Mouse (Mus musculus): ENCODE results near the gene Gsta2. TPM values are rescaled to one million over a fixed set of nuclear protein-coding genes. Genes with fewer than 3 reads are reported as not detected.
A peak's percentile ranks its signal among the peaks of the same experiment; 100 is the strongest.
"Not testable (repeated sequence)": the region's sequence is repeated elsewhere in the genome, so short reads cannot be mapped to it uniquely, and the experiment has no call there.

Gene Gsta2
- polyA plus RNA-seq, 1 experiment from 2014 or later, result not detected

GRCm38 (mm10) chr9:78348206-78349004 is 7.2 kb downstream of the Gsta2 start:
- DNase-seq; ATAC-seq (ENCODE audit: low read depth); H3K9ac ChIP-seq; H3K27ac ChIP-seq; H3K9me3 ChIP-seq (replicated peaks); H3K4me1 ChIP-seq (replicated peaks); H3K27me3 ChIP-seq; H3K4me3 ChIP-seq (replicated peaks); H3K4me2 ChIP-seq; H3K36me3 ChIP-seq: not testable (repeated sequence)
- WGBS (ENCODE audit: insufficient replicate concordance), result 41% methylated on average over 6 of the region's 6 CpGs

- Histone ChIP-seq H3K27ac (no peak overlapping the region), H3K36me3 (no peaks in the 10 kb centered on the region), H3K9ac (no peak overlapping the region), H3K4me1 (replicated peaks) (no peaks in the 10 kb centered on the region), H3K9me3 (replicated peaks) (no peaks in the 10 kb centered on the region), H3K4me3 (replicated peaks) (no peak overlapping the region), H3K27me3 (no peaks in the 10 kb centered on the region), H3K4me2 (no peak overlapping the region)
- 59% methylated on average over 3 of the region's 3 CpGs for WGBS (ENCODE audit: insufficient replicate concordance)
- DNase-seq, result no peak
- ATAC-seq (ENCODE audit: low read depth), result no peak
These were observed 8.6 kb downstream of the Gsta2 start for GRCm38 (mm10) chr9:78347004-78347403.

GRCm38 (mm10) chr9:78345235-78345634 is 10.4 kb downstream of the Gsta2 start:
- H3K4me2 ChIP-seq; H3K4me3 ChIP-seq (replicated peaks); H3K27me3 ChIP-seq; DNase-seq; H3K9me3 ChIP-seq (replicated peaks); ATAC-seq (ENCODE audit: low read depth); H3K4me1 ChIP-seq (replicated peaks); H3K36me3 ChIP-seq; H3K9ac ChIP-seq; H3K27ac ChIP-seq: not testable (repeated sequence)
- WGBS (ENCODE audit: insufficient replicate concordance), result 32% methylated on average over 4 of the region's 4 CpGs

DNA sequence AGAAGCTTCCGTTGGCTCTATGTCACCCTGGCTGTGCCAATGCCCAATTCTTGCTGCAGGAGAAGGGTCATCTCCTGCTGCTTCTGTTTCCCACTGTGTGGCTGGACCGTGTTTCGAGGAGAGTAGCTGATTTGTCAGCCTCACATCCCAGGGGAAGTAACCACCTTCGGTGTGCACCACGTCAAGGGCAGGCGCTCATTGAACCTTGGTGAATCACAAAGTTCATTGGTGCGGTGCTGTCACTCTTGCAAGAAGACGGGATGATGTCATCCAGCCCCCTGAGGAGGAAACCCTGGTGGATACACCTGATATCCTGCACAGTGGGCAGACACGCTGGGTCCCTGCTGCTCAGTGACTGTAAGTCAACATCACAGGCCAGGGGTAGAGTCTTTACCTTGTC is 12.5 kb downstream of the Gsta2 start:
- not testable (repeated sequence) for DNase-seq; H3K4me1 ChIP-seq (replicated peaks); H3K4me2 ChIP-seq; H3K9me3 ChIP-seq (replicated peaks); H3K4me3 ChIP-seq (replicated peaks); ATAC-seq (ENCODE audit: low read depth); H3K27me3 ChIP-seq; H3K27ac ChIP-seq; H3K9ac ChIP-seq; H3K36me3 ChIP-seq
- 56% methylated on average over 9 of the region's 9 CpGs for WGBS (ENCODE audit: insufficient replicate concordance)

GRCm38 (mm10) chr9:78342494-78342893 is 13.1 kb downstream of the Gsta2 start:
- not testable (repeated sequence) for H3K4me2 ChIP-seq; H3K27ac ChIP-seq; ATAC-seq (ENCODE audit: low read depth); H3K4me3 ChIP-seq (replicated peaks); H3K9me3 ChIP-seq (replicated peaks); H3K27me3 ChIP-seq; H3K4me1 ChIP-seq (replicated peaks); H3K36me3 ChIP-seq; DNase-seq; H3K9ac ChIP-seq
- 63% methylated on average over 4 of the region's 4 CpGs for WGBS (ENCODE audit: insufficient replicate concordance)

DNA sequence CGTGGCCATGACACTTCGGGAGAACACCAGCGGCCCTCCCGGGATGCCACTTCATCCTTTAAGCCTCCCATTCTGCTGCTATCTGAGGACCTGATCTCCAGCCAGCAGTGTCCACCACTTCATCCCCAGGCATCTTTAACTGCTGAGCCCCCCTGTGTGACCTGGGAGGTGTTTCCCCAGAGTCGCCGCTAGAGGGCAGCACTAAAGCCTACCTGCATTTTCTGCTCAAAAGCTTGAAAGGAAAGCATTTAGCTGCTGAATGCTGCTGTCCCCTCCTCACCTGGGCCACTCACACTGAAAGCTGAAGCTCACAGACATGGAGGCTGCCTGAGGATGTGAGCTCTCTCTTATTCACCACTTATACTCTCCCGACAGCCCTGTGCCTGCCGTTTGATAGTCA is 15.3 kb downstream of the Gsta2 start:
- 16% methylated on average over 8 of the region's 8 CpGs for WGBS (ENCODE audit: insufficient replicate concordance)
- not testable (repeated sequence) for H3K4me3 ChIP-seq (replicated peaks); H3K4me2 ChIP-seq; H3K9me3 ChIP-seq (replicated peaks); H3K4me1 ChIP-seq (replicated peaks); H3K27ac ChIP-seq; H3K9ac ChIP-seq; H3K36me3 ChIP-seq; H3K27me3 ChIP-seq; ATAC-seq (ENCODE audit: low read depth)
- DNase-seq, result peak; percentile 7

DNA sequence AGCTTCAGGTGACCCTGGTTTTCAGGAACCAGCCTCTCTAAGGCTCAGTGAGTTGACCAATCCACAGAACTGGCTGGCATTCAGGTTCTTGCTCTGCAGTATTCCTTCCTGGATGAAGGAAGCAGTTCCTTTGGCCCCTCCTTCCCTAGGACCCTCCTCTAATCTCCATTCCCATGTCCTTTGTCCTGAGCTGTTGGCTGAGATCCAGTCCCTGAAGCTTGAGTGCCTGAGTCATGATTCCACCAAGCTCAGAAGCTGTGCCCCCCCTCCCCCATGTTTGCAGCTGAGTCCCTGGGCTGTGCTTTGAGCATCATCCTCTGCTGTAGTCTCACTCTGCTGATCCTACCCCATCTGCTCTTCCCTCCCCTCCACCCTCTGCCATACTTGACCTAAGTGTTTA is 18.5 kb downstream of the Gsta2 start:
- H3K27ac ChIP-seq; DNase-seq; ATAC-seq (ENCODE audit: low read depth); H3K4me1 ChIP-seq (replicated peaks); H3K9me3 ChIP-seq (replicated peaks); H3K36me3 ChIP-seq; H3K4me2 ChIP-seq; H3K27me3 ChIP-seq; H3K4me3 ChIP-seq (replicated peaks); H3K9ac ChIP-seq: not testable (repeated sequence)

DNA sequence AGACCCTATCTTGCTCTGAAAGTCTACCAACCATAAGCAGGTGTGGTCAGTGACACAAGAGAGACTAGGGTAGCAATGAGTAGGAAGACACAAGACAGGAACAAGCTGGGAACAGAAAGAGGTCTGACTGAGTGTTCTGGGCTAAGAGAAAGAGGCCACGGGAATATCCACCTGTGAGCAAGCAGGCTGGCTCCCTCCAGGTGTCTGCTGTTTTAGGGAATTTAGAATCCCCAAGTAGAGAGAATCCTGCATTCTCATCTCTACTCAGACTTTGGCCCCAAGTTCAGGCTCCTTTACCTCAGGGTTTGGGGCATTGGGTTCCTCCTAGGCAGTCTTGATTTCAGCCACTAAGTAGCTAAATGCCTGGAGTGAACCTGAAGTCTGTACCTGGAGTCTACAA is 28.3 kb downstream of the Gsta2 start, which contains the start of gene Omt2b:
Gene Omt2b (plus strand): TSS at position 301 of the 400 bp plus-strand sequence.
- H3K4me3 ChIP-seq (replicated peaks); H3K4me1 ChIP-seq (replicated peaks); H3K27me3 ChIP-seq; H3K27ac ChIP-seq; H3K9ac ChIP-seq; DNase-seq; H3K36me3 ChIP-seq; H3K4me2 ChIP-seq; ATAC-seq (ENCODE audit: low read depth); H3K9me3 ChIP-seq (replicated peaks): not testable (repeated sequence)
- 77% methylated on average over 1 of the region's 1 CpGs for WGBS (ENCODE audit: insufficient replicate concordance)

DNA sequence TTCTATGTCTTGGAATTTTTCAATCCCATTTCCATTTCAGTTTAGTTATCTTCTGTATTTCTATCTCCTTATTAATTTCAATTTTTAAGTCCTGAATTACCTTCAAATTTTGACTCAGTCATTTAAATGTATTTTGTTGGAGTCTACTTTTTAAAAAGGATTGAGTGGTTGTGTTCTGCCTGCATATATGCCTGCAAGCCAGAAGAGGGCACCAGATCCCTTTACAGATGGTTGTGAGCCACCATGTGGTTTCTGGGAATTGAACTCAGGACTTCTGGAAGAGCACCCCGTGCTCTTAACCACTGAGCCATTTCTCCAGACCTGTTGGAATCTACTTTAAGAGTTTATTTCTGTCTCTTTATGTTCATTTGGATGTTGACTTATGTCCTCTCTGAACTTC is 36.1 kb downstream of the Gsta2 start:
- no peak for DNase-seq
- Histone ChIP-seq H3K27me3 (no peaks in the 10 kb centered on the region), H3K4me3 (replicated peaks) (no peak overlapping the region), H3K4me1 (replicated peaks) (no peaks in the 10 kb centered on the region), H3K9ac (no peak overlapping the region), H3K27ac (no peak overlapping the region), H3K36me3 (no peaks in the 10 kb centered on the region), H3K4me2 (no peak overlapping the region), H3K9me3 (replicated peaks) (no peaks in the 10 kb centered on the region)
- WGBS (ENCODE audit: insufficient replicate concordance), result 8% methylated on average over 1 of the region's 1 CpGs
- ATAC-seq (ENCODE audit: low read depth), result no peak

DNA sequence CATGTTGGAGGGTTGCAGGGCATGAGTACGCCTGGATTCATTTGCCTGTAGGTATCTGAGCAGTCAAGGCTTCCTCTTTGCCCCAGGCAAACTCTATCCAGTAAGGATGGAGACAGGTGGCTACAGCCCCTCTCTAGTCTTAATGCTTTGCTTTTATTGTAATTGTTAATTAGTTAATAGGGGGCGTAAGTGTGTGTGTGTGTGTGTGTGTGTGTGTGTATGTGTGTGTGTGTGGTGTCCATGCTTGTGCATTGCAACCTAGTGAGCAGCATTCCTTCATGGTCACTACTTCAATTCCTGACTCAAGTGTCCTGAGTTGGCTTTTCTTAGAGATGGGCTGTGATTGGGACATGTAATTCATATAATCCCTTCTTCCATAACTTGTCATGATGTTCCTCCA is 40.9 kb downstream of the Gsta2 start, which contains the start of gene Omt2a:
Gene Omt2a (minus strand): TSS at position 101 of the 400 bp plus-strand sequence.
- 45% methylated on average over 2 of the region's 2 CpGs for WGBS (ENCODE audit: insufficient replicate concordance)
- Histone ChIP-seq H3K4me1 (replicated peaks) (no peaks in the 10 kb centered on the region), H3K4me3 (replicated peaks) (no peak within 1 kb of the TSS), H3K4me2 (no peak within 1 kb of the TSS), H3K9ac (no peak within 1 kb of the TSS), H3K27ac (no peak within 1 kb of the TSS), H3K27me3 (no peaks in the 10 kb centered on the region), H3K36me3 (no peaks in the 10 kb centered on the region), H3K9me3 (replicated peaks) (no peaks in the 10 kb centered on the region)
- ATAC-seq (ENCODE audit: low read depth) (no peak), DNase-seq (no peak)

DNA sequence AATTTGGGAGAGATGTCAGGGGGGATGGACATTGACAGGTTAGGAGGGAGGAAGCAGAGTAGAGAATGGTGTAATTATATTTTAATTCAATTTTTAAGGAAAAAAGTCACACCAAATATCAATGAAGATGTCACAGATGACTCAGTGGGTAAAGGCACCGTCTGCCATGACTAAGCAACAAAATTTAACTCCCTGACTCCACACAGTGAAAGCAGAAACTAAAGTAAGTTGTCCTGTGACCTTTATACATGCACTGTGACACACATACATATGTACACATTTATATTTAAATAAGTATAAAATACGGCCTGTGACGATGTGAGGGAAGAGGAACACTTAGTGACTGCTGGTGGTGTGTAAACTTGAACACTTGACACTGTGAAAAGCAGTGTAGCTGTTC is 47.5 kb downstream of the Gsta2 start:
- H3K36me3 ChIP-seq; H3K27ac ChIP-seq; H3K4me3 ChIP-seq (replicated peaks); ATAC-seq (ENCODE audit: low read depth); H3K9me3 ChIP-seq (replicated peaks); DNase-seq; H3K9ac ChIP-seq; H3K27me3 ChIP-seq; H3K4me2 ChIP-seq; H3K4me1 ChIP-seq (replicated peaks): not testable (repeated sequence)
- WGBS (ENCODE audit: insufficient replicate concordance), result 54% methylated on average over 3 of the region's 3 CpGs

DNA sequence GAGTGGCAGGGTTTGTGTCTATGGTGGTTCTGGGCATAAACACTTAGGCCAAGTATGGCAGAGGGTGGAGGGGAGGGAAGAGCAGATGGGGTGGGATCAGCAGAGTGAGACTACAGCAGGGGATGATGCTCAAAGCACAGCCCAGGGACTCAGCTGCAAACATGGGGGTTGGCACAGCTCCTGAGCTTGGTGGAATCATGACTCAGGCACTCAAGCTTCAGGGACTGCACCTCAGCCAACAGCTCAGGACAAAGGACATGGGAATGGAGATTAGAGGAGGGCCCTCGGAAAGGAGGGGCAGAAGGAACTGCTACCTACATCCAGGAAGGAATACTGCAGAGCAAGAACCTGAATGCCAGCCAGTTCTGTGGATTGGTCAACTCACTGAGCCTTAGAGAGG is 56.4 kb downstream of the Gsta2 start:
- not testable (repeated sequence) for H3K36me3 ChIP-seq; H3K27me3 ChIP-seq; H3K27ac ChIP-seq; H3K4me2 ChIP-seq; H3K9ac ChIP-seq; H3K4me1 ChIP-seq (replicated peaks); ATAC-seq (ENCODE audit: low read depth); DNase-seq; H3K4me3 ChIP-seq (replicated peaks); H3K9me3 ChIP-seq (replicated peaks)
- 48% methylated on average over 1 of the region's 1 CpGs for WGBS (ENCODE audit: insufficient replicate concordance)
